Mouse (Mus musculus) liver, embryonic 14.5 days (tissue): ENCODE measurements at regions not wholly inside any gene's neighbourhood (a gene's known extent, or its start where the extent isn't known, plus 50 kb on each side); places are given as distances from the start of the nearest gene placed in this dataset.

Experiments used
- ATAC-seq: fragments of 200-750 bp; cut with Nextera tagmentation; 2 replicates; pipeline ENCODE4 v1.8.0; 2017; ENCODE audit warnings: moderate number of reproducible peaks, mild to moderate bottlenecking, moderate library complexity; ENCODE audit not compliant: insufficient read depth
- DNase-seq, 3 experiments: peaks; one replicate each; pipeline ENCODE4 v3.0.0-alpha.2; 2012 to 2013; ENCODE audit warnings: low read depth in 3 of 3, low spot score in 3 of 3
- H3K27ac ChIP-seq: fragments of 300-500 bp; sonication (generic); 2 replicates; pipeline ENCODE4 v1.5.1; 2014; ENCODE audit warnings: moderate library complexity, mild to moderate bottlenecking, control low read depth, inconsistent platforms
- H3K27me3 ChIP-seq: fragments of 300-500 bp; sonication (generic); 2 replicates; pipeline ENCODE4 v1.6.1; 2014; ENCODE audit warnings: mild to moderate bottlenecking, low read length, moderate library complexity; ENCODE audit not compliant: control insufficient read depth, insufficient read depth
- H3K36me3 ChIP-seq: fragments of 300-500 bp; sonication (generic); replicated peaks from 2 replicates; pipeline ENCODE4 v1.6.1; 2014; ENCODE audit warnings: low read depth; ENCODE audit not compliant: control insufficient read depth, insufficient read depth
- H3K4me1 ChIP-seq, 2 experiments: fragments of 200-500 bp in 1 of 2; fragments of 300-500 bp in 1 of 2; sonication (generic) in 1 of 2; replicated peaks; 2 replicates each; pipeline ENCODE4 v1.6.1; 2012 to 2014; ENCODE audit warnings: antibody characterized with exemption in 1 of 2, inconsistent platforms in 1 of 2, low read length in 1 of 2; ENCODE audit not compliant: control insufficient read depth in 2 of 2, insufficient read depth in 2 of 2
- H3K4me2 ChIP-seq: fragments of 300-500 bp; sonication (generic); 2 replicates; pipeline ENCODE4 v1.6.1; 2014; ENCODE audit warnings: low read depth, mild to moderate bottlenecking, control low read depth, moderate library complexity
- H3K4me3 ChIP-seq, 2 experiments: fragments of 200-500 bp in 1 of 2; fragments of 300-500 bp in 1 of 2; sonication (generic) in 1 of 2; 2 replicates each; pipeline ENCODE4 v1.5.1; 2012 to 2014; ENCODE audit warnings: low read depth in 2 of 2, low read length in 2 of 2, mild to moderate bottlenecking in 2 of 2, control low read depth in 1 of 2, inconsistent platforms in 1 of 2, moderate library complexity in 1 of 2; ENCODE audit not compliant: insufficient read depth in 1 of 2
- H3K9ac ChIP-seq: fragments of 300-500 bp; sonication (generic); replicated peaks from 2 replicates; pipeline ENCODE4 v1.6.1; 2014; ENCODE audit warnings: mild to moderate bottlenecking, control low read depth, moderate library complexity
- H3K9me3 ChIP-seq: fragments of 300-500 bp; sonication (generic); 2 replicates; pipeline ENCODE4 v1.6.1; 2016; ENCODE audit warnings: low read length, mixed read lengths; ENCODE audit not compliant: control insufficient read depth
- CTCF ChIP-seq: IDR thresholded peaks from 2 replicates; pipeline ENCODE4 v1.5.1; 2016; ENCODE audit warnings: antibody characterized with exemption, low read depth, control low read depth
- EP300 ChIP-seq: IDR thresholded peaks from 2 replicates; pipeline ENCODE4 v1.6.1; 2016; ENCODE audit warnings: antibody characterized with exemption, low read depth
- WGBS: fragments of 180-500 bp; shearing (Covaris S2); extraction: QIAGEN DNeasy Blood & Tissue Kit; methylation state at CpG from one replicate; pipeline ENCODE4 v1.1.7; 2014; ENCODE audit not compliant: insufficient replicate concordance; 5-methylcytosine and 5-hydroxymethylcytosine counted together

DNA sequence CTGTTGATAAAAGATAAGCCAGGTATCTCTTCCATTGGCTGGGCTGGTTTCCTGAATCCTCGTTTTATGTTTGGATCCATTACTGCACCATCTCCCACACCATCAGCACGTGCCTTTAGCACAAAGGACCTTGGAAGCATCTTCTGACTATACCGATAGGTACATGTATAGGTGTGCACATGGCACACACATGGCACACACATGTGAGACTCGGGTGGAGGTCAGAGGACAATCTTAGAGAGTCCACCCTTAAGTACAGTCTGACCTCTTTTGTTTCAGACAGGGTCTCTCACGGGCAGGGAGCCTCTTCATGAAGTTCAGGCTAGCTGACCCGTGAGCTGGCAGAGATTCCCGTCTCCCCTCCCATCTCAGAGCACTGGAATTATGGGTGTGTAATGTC lies 142.3 kb upstream of the Zfp618 start:
- no peaks in the 10 kb centered on the region for H3K27me3 ChIP-seq
- H3K4me1 ChIP-seq = no peaks in the 10 kb centered on the region
- DNase-seq (no peak), ATAC-seq (no peak)
- no peak overlapping the region for H3K9ac ChIP-seq
- WGBS = 50% methylated on average over 7 of the region's 7 CpGs
- no peak overlapping the region for H3K27ac ChIP-seq
- no peaks in the 10 kb centered on the region for H3K9me3 ChIP-seq
- no peak for TF ChIP-seq CTCF
- no peak for TF ChIP-seq EP300
- H3K36me3 ChIP-seq = no peaks in the 10 kb centered on the region
- H3K4me2 ChIP-seq = no peak overlapping the region
- no peak overlapping the region for H3K4me3 ChIP-seq

DNA sequence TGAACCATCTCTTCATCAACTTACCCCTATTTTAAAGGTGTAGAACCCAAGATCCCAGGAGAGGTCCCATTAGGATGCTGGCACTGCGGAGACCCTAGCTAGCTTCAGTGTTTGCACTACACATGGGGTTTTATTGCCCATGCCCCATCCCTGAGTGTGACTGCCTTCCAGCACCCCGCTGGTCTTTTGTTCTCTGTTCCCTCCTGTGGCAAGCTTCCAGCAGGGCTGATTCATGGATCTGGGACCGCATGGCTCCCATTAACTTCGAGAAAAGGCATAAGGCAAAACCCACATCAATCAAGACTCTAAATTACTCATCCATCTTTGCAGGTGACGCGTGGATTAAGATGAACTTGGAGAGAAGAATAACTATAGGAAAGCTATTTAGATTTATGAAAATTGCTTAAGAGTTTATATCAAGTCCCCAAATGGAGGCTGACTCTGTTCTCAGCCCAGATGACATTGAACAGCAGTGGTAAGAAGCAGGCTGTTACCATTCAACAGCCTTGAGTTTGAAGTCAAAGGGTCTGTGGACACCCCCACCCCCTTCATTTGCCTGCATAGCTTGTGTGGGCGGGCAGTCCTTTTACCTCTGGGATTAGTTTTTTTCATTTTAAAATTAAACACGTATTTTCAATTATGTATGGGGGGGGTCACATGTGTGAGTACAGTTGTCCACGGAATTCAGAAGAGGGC lies 141.7 kb upstream of the Zfp618 start:
- Histone ChIP-seq H3K4me2 (no peak overlapping the region), H3K9ac (no peak overlapping the region), H3K4me1 (no peaks in the 10 kb centered on the region), H3K9me3 (no peaks in the 10 kb centered on the region), H3K4me3 (no peak overlapping the region), H3K27me3 (no peaks in the 10 kb centered on the region), H3K36me3 (no peaks in the 10 kb centered on the region), H3K27ac (no peak overlapping the region)
- ATAC-seq = no peak
- DNase-seq = no peak
- 42% methylated on average over 9 of the region's 9 CpGs for WGBS
- TF ChIP-seq CTCF (no peak), EP300 (no peak)

DNA sequence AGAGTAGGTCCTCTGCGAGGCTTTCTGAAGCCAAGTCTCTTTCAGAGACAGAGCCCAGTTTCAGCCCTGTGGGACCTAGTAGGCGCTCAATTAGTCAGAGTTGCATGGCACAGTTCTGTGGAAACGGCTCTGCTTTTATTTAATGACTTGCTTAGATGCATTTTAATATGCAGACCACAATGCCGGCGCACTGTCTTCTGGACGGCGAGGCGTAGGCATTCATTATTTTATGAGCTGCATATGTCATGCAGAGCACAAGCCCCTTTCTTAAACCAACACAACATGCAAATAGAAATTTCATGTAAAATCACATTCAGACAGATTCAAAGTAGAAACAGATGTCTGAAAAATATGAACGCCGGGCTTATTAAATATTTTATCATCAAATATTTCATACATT lies 140.8 kb upstream of the Zfp618 start:
- H3K9ac ChIP-seq = no peak overlapping the region
- DNase-seq (no peak), ATAC-seq (no peak)
- no peak overlapping the region for H3K4me2 ChIP-seq
- H3K9me3 ChIP-seq = no peaks in the 10 kb centered on the region
- no peaks in the 10 kb centered on the region for H3K27me3 ChIP-seq
- TF ChIP-seq CTCF = no peak
- TF ChIP-seq EP300 = no peak
- H3K4me1 ChIP-seq = no peaks in the 10 kb centered on the region
- 74% methylated on average over 10 of the region's 10 CpGs for WGBS
- H3K4me3 ChIP-seq = no peak overlapping the region
- H3K27ac ChIP-seq = no peak overlapping the region
- H3K36me3 ChIP-seq = no peaks in the 10 kb centered on the region

DNA sequence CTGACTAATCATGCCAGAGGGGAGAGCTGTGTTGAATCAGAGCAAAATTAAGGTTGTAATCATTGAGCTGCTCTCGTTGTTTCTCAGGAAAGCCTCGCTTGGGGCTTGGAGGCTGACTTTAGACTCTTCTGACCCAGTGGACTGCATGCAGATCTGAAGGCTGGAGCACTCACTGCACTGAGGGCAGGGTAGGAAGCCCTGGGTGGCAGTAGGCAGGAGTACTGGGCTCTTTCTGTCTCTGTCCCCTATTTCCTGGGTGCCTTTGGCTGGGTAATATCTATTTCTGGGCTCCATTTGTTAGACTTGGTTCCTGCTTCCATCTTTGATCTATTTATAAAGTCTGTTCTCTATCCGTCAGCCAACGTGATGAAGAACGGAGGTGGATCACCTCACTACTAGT lies 140.1 kb upstream of the Zfp618 start:
- Histone ChIP-seq H3K9me3 (no peaks in the 10 kb centered on the region), H3K36me3 (no peaks in the 10 kb centered on the region), H3K27ac (no peak overlapping the region), H3K9ac (no peak overlapping the region), H3K4me2 (no peak overlapping the region), H3K27me3 (no peaks in the 10 kb centered on the region), H3K4me1 (no peaks in the 10 kb centered on the region), H3K4me3 (no peak overlapping the region)
- ATAC-seq (no peak), DNase-seq (no peak)
- WGBS = 64% methylated on average over 5 of the region's 5 CpGs
- TF ChIP-seq CTCF = no peak
- no peak for TF ChIP-seq EP300

DNA sequence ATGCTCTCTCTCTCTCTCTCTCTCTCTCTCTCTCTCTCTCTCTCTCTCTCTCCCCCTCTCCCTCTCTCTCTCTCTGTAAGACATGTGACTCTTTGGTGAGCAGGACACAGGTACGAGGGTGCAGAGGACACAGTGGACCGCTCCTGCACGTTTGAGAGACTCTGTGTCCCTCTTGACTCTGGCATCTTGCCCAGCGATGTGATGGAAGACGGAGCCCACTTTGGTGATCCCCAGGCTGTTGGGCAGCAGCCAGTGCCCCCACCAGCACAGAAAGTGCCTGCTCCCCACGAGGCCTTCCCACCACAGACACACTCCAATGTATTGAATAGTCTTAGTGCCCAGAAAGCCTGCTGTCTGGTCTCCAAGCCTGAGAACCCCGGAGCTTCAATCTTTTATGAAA lies 136.4 kb upstream of the Zfp618 start:
- no peaks in the 10 kb centered on the region for H3K4me1 ChIP-seq
- H3K9me3 ChIP-seq = no peaks in the 10 kb centered on the region
- ATAC-seq = no peak
- no peak overlapping the region for H3K9ac ChIP-seq
- 54% methylated on average over 7 of the region's 7 CpGs for WGBS
- H3K4me3 ChIP-seq = no peak overlapping the region
- no peak overlapping the region for H3K4me2 ChIP-seq
- H3K36me3 ChIP-seq = no peaks in the 10 kb centered on the region
- H3K27ac ChIP-seq = no peak overlapping the region
- H3K27me3 ChIP-seq = no peaks in the 10 kb centered on the region
- TF ChIP-seq EP300 = no peak
- TF ChIP-seq CTCF = no peak
- no peak for DNase-seq
